Mouse (Mus musculus): ENCODE results near the gene Ap4s1.
"Not testable (repeated sequence)": the region's sequence is repeated elsewhere in the genome, so short reads cannot be mapped to it uniquely, and the experiment has no call there.

Gene Ap4s1

GRCm38 (mm10) chr12:51690893-51691844 is at the start of gene Ap4s1:
Ap4s1 (plus strand) TSS chr12:51691033.
- DNase-seq (ENCODE audit: low spot score) = peak; percentile 80

GRCm38 (mm10) chr12:51641871-51642270 is 49.0 kb upstream of the Ap4s1 start:
- DNase-seq (ENCODE audit: low spot score) = peak; percentile 19

DNA sequence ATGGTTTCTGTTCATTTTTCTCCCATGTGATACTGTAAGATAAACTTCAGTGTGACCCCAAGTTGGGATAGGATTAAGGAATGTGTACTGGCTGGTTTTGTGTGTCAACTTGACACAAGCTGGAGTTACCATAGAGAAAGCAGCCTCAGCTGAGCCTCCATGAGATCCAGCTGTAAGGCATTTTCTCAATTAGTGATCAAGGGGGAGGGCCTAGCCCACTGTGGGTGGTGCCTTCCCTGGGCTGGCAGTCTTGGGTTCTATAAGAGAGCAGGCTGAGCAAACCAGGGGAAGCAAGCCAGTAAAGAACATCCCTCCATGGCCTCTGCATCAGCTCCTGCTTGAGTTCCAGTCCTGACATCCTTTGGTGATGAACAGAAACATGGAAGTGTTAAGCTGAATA is 41.4 kb upstream of the Ap4s1 start:
- DNase-seq (ENCODE audit: low spot score) = not testable (repeated sequence)

GRCm38 (mm10) chr12:51655944-51656465 is 34.8 kb upstream of the Ap4s1 start:
- DNase-seq (ENCODE audit: low spot score) = no peak

DNA sequence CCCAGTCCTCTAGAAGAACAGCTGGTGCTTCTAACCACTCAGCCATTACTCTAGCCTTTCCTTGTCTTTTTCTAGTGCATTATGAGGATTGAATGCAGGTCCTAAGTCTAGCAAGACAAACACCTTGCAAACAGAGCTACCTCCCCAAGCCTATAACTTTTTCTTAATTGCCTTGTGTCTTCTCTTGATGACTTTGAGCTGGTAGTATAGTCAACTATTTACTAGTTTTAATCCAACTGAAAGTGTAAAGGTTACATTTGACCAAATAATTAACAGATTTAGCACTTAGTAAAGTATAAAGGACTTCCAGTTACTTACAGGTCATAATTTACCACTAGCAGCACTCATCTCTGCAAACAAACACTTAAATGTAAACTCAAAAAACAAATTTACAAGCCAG is 27.8 kb upstream of the Ap4s1 start:
- DNase-seq (ENCODE audit: low spot score) = no peak

DNA sequence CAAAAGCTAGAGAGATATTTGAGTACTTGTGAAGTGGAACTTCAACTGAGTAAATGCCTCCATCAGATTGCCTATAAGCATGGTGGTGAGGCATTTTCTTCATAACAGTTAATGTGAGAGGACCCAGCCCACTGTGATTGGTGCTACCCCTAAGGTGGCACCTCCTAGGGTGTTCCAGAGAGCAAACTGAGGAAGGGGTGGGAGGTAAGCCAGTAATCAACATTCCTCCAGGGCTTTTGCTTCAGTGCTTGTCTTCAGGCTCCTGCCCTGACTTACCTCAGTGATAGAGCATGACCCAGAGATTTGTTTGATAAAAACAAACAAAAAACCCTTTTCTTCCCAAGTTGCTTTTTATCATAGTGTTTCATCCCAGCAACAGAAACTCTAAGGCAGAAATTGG is 26.9 kb upstream of the Ap4s1 start:
- no peak for DNase-seq (ENCODE audit: low spot score)

DNA sequence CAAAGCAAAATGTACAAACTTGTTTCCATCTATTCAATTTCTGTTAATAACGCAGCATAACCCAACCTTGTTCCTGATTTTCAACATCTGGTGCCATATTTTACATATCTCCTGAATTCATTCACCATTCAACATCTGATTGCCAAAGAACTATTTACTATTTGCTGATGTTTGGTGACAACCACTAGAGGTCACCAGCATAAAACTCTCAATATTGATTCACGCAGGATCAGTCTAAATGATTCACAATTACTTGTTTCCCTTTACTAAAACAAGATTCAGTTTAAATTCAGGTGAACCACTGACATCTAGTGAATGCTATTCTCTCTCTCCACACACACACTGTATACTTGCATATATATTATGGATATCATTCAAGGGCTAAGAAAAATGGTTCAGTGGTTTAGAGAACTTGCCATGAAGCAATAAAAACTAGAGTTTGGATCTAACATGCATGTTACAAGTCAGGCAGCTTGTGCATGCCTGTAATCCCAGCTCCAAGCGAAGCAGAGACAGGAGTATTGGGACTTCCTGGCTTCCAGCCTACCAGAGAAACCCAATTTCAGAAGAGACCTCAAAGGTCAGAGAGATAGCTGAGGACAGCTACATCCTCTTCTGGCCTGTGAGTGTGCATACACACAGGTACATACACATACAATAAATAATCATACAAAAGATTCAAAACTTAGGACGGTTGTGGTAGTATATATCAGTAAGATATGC is 24.0 kb upstream of the Ap4s1 start:
- DNase-seq (ENCODE audit: low spot score) = peak; percentile 19

- no peak for DNase-seq (ENCODE audit: low spot score)
Observed at GRCm38 (mm10) chr12:51671231-51671891, 19.5 kb upstream of the Ap4s1 start.

- DNase-seq (ENCODE audit: low spot score) = no peak
Observed at GRCm38 (mm10) chr12:51673270-51673669, 17.6 kb upstream of the Ap4s1 start.

DNA sequence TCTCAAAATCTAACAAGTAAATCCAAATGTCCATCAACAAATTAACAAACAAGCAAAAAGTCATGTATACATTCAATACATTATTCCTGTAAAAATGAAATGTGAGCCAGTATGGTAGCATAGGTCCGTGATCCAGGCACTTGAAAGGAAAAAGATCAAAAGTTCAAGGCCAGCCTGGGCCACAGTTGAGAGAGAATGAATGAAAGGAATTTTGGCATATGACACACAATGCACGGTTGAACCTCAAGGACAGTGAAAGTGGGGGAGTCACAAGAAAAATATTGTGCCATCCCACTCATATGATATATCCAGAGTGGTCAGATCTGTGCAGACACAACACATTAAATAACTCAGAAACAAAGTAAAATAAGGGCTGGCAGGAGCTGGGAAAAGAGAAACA is 14.4 kb upstream of the Ap4s1 start:
- no peak for DNase-seq (ENCODE audit: low spot score)

DNA sequence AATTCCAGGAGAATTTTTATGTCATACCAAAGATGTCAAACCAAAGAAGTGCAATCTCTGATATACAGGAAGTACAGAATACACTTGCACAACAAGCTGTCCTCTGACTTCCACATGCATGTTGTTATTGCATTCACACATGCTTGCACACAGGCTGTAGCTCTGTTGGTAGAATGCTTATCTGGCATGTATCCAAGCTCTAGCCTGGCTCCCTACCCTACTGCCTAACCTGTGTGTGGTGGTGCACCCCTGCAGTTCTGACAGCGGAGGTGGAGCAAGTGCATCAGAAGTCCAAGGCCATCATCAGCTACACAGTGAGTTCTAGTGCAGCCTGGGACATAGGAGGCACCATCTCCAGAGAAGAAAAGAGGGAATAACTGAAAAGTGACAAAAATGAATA is 12.0 kb upstream of the Ap4s1 start:
- peak; percentile 25 for DNase-seq (ENCODE audit: low spot score)

DNA sequence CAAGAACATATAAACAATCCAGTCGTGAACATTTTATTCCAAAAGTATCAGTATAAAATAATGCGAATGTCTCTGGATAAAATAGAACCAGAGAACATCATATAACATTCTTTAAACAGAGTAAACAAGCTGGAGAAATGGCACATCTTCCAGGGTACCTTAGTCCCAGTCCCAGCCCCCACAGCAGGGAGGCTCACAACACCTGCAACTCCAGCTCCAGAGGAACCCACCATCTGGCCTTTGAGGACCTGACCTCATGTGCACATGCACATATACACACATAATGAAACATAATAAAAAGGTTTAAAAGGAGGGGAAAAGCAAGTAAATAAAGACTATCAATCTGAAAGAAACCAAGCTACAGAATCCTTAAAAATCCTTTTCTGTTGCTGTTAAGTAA is 2.3 kb upstream of the Ap4s1 start:
- DNase-seq (ENCODE audit: low spot score) = no peak

- peak; percentile 98 for DNase-seq (ENCODE audit: low spot score)
Observed at GRCm38 (mm10) chr12:51691845-51692632, 1.2 kb downstream of the Ap4s1 start, which contains the start of gene Strn3. Strn3 (minus strand) TSS chr12:51691897.

- DNase-seq (ENCODE audit: low spot score) = not testable (repeated sequence)
Observed at GRCm38 (mm10) chr12:51692870-51693269, 2.0 kb downstream of the Ap4s1 start.

DNA sequence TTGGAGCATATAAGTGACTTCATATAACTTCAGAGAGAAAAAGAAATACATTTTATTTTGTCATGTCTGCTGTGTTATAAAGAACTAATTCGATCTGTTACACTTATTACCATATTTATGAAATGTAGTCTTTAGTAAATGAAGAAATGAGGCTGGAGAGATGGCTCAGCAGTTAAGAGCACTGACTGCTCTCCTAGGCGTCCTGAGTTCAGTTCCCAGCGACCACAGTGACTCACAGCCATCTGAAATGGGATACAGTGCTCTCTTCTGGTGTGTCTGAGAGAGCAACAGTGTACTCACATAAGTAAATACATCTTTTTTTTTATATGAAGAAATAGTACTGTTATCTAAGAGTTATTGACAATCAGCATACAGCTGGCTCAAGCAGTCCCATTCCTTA is 2.6 kb downstream of the Ap4s1 start:
- no peak for DNase-seq (ENCODE audit: low spot score)

- no peak for DNase-seq (ENCODE audit: low spot score)
Observed at GRCm38 (mm10) chr12:51694096-51694495, 3.3 kb downstream of the Ap4s1 start.

DNA sequence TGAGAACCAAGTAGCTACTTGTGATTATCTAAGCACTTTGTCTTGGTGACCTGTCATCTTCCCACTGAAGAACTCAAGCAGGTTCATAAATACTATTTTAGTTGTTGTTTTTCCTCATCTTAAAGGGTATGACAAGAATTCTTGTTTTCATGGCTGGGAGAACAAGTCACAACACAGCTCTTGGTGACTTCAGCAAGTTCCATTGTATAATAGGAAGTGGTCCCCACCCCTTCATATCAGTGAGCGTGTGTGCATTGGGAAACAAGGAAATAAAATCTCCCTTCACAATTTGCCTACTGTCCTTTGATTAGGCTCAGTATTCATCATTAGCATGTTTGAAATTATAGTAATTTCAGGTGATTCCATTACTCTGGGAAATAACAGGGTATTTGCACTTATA is 4.1 kb downstream of the Ap4s1 start:
- no peak for DNase-seq (ENCODE audit: low spot score)

GRCm38 (mm10) chr12:51696157-51696556 is 5.3 kb downstream of the Ap4s1 start:
- DNase-seq (ENCODE audit: low spot score) = no peak

GRCm38 (mm10) chr12:51699623-51700393 is 9.0 kb downstream of the Ap4s1 start:
- DNase-seq (ENCODE audit: low spot score) = no peak

- no peak for DNase-seq (ENCODE audit: low spot score)
Observed at GRCm38 (mm10) chr12:51701723-51702122, 10.9 kb downstream of the Ap4s1 start.

GRCm38 (mm10) chr12:51703859-51704258 is 13.0 kb downstream of the Ap4s1 start:
- no peak for DNase-seq (ENCODE audit: low spot score)

All from MN1 (cell line).